Mouse (Mus musculus) embryo, embryonic 11.5 days (tissue): ENCODE measurements around the gene Hivep1.

Experiments
- DNase-seq: peaks from one replicate; pipeline ENCODE4 v3.0.0-alpha.2; 2012; ENCODE audit warnings: low read depth, low spot score

Hivep1 gene

GRCm38 (mm10) chr13:42112748-42113147 lies 60.9 kb downstream of the Hivep1 start:
- no peak for DNase-seq

GRCm38 (mm10) chr13:42113601-42114000 lies 61.8 kb downstream of the Hivep1 start:
- no peak for DNase-seq

- DNase-seq, result no peak
These were observed 64.5 kb downstream of the Hivep1 start for GRCm38 (mm10) chr13:42116301-42116700.

GRCm38 (mm10) chr13:42119062-42119461 lies 67.2 kb downstream of the Hivep1 start:
- no peak for DNase-seq

- DNase-seq, result no peak
These were observed 69.4 kb downstream of the Hivep1 start for GRCm38 (mm10) chr13:42121106-42121776.

- no peak for DNase-seq
These were observed 70.2 kb downstream of the Hivep1 start for GRCm38 (mm10) chr13:42121777-42122682.

GRCm38 (mm10) chr13:42144627-42145026 lies 92.8 kb downstream of the Hivep1 start:
- no peak for DNase-seq

- DNase-seq, result no peak
These were observed 97.7 kb downstream of the Hivep1 start for GRCm38 (mm10) chr13:42149328-42150071.

GRCm38 (mm10) chr13:42150072-42150450 lies 98.2 kb downstream of the Hivep1 start:
- no peak for DNase-seq

GRCm38 (mm10) chr13:42150462-42151127 lies 98.8 kb downstream of the Hivep1 start:
- no peak for DNase-seq

- DNase-seq, result no peak
These were observed 106.4 kb downstream of the Hivep1 start for GRCm38 (mm10) chr13:42158259-42158658.

- DNase-seq, result no peak
These were observed 107.8 kb downstream of the Hivep1 start for GRCm38 (mm10) chr13:42159416-42160185.

GRCm38 (mm10) chr13:42170802-42171201 lies 119.0 kb downstream of the Hivep1 start:
- DNase-seq, result no peak

- DNase-seq, result peak; percentile 5
These were observed 123.1 kb downstream of the Hivep1 start for GRCm38 (mm10) chr13:42174827-42175420.

GRCm38 (mm10) chr13:42182635-42183034 lies 130.8 kb downstream of the Hivep1 start:
- no peak for DNase-seq

- no peak for DNase-seq
These were observed 132.3 kb downstream of the Hivep1 start for GRCm38 (mm10) chr13:42184131-42184530.

- DNase-seq, result no peak
These were observed 141.2 kb downstream of the Hivep1 start for GRCm38 (mm10) chr13:42193016-42193415.

- DNase-seq, result no peak
These were observed 143.8 kb downstream of the Hivep1 start for GRCm38 (mm10) chr13:42195671-42196070.

- no peak for DNase-seq
These were observed 145.8 kb downstream of the Hivep1 start for GRCm38 (mm10) chr13:42197656-42198055.

GRCm38 (mm10) chr13:42213556-42213955 lies 161.7 kb downstream of the Hivep1 start:
- DNase-seq, result no peak
